Mouse (Mus musculus): Measurements from ENCODE around the gene Wipf1.

Wipf1 gene

DNA sequence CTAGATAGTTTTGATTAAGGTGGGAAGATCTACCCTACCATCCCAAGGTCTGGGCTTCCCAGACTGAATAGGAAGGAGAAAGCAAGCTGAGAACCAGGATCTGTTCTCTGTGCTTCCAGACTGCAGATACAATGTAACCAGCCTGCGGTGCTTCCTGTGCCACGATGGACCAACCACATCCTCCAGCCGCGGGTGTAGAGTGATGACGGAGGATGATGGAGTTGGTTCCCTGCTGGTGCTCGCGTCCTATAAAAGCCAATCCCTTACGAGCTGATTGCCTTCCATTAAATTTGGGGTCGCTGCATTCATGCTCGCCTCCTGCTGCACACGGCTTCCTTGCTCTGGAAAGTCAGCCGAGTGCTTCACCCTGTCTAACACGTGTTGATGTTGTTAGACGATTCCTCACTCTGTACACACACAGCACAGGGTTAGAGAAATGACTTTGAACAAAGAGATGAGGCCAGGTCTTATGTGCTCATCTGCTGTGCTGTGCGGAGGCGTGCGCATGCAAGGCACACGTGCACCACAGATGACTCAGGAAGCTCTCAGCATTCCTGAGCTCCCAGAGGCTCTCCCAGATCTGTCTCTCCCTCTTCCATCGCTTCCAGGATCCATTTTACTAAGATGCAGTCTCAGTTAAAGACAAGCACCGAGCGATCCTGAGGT lies 100.6 kb downstream of the Wipf1 start:
- DNase-seq (ENCODE audit: low spot score) = no peak

DNA sequence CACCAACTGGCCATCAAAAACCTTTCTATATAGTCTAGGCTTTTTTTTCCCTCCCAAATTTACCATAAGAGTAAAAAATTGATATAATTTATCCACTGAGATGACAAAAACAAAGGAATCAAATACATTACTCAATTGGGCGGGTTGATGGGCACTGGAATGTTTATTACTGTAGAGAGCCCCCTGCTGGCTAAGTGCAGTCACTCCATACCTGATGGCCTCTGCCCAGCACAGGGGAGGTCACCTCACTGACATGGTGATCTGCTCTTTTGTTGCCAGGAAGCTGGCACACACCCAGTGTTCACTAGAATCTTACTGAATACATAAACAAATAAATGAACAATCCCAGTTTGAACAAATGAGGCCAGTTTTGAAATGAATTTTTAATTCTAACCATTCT lies 102.2 kb downstream of the Wipf1 start:
- DNase-seq (ENCODE audit: low spot score) = no peak

DNA sequence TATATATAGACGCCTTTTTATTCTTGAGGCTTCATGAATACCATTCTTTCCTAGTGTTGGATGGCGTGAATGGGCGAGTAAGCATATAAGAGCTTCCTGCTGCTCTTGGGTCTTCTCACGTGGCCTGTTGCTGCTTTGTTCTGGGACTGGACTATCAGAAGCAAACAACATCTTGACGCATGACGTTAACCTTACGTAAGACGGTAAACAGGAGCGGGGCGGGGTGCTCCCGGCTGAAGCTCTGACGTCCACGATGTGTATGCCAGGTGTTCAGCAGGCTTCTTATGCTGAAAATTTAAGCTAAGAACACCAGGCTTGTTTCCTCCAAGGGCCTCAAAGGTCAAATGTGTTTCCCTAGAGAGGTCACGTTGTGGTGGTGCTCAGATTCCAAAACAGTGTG lies 103.7 kb downstream of the Wipf1 start:
- no peak for DNase-seq (ENCODE audit: low spot score)

DNA sequence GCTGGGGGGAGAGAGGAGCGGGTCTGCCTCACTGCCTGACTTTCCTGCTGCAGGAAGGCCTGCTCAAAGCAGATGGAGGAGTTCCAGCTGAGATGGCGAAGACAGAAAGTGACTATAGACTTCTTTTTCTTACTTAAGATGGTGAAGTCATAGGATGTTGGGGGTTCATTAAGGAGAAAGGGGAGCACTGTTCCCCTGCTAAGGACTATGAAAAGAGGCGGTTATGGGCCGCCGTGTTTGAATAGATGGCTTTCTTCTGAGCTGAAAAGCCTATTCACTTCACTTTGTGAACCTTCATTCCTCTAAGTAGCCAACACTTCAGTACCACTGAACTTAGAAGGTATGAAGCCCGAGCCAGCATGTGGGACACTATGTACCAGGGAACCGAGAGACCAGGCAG lies 109.8 kb downstream of the Wipf1 start:
- no peak for DNase-seq (ENCODE audit: low spot score)

DNA sequence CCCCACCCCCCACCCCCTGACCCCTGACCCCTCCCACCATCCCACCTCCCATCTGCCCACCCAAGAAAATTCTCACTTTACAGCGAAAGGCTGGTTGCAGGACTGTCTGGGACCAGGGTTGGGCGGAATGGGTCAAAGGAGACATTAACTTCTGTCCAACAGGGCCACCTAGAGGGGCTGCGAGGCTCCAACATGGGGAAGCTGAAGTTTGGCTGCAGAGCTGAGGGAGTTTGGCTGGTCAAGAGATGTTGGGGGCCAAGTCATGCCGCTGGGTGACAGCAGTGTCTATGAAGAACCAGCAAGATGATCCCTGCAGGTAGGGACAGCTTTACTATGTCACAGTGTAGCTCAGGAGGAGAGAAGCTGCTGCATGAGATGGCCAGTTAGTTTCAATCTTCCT lies 110.2 kb downstream of the Wipf1 start:
- no peak for DNase-seq (ENCODE audit: low spot score)

DNA sequence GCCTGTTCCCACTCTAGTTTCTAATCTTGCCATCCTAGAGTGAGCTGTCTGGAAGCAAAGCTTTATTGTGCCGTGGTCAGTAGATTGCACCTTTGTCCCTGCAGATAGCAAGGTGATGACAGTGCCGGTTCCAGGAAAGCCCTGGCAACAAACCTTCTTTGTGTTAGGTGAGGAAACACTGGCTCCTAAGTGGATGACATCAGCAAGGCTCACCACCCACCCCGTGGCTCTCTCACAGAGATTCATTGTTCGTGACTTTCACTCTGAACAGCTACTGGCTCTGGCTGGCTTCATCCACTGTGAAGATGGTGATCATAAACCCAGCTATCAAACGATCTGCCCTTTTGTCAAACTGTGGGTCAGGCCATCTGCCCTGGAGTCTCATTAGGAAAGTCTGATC lies 113.6 kb downstream of the Wipf1 start:
- DNase-seq (ENCODE audit: low spot score) = no peak

DNA sequence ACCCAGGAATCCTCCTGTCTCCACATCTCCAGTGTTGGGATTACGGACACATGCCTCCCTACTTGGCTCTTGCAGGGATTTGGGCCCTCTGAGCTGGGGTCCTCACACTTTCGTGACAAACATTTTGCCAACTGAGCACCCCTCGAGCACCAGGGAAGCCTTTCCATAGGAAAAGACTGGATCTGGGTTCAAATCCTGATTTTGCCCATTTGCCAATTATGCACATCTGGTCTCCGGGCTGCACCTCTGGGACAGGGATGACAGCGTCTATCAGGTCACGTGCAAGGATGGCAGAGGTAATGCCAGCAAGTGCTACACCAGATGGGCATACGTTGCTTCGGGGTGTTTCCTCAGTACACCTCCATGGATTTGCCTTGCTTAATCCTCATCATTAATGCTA lies 119.5 kb downstream of the Wipf1 start:
- no peak for DNase-seq (ENCODE audit: low spot score)

DNA sequence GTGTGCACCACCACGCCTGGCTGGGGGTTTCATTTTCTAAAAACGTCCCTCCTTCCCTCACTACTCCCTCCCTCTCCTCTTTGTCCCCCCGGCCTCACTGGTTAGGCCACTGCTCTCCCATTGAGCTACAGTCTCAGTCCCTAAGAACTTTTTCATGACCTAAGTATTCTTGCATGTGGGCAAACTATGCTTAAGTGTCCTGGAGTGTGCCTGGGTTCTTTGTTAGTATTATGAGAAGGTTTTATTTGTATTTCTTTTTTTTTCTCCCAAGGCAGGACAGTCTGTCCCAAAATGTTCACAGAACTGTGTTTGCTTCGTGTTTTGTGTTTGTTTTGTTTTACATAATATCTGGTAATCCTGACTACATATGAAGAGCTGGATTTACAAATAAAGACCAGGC lies 121.9 kb downstream of the Wipf1 start:
- DNase-seq (ENCODE audit: low spot score) = no peak

DNA sequence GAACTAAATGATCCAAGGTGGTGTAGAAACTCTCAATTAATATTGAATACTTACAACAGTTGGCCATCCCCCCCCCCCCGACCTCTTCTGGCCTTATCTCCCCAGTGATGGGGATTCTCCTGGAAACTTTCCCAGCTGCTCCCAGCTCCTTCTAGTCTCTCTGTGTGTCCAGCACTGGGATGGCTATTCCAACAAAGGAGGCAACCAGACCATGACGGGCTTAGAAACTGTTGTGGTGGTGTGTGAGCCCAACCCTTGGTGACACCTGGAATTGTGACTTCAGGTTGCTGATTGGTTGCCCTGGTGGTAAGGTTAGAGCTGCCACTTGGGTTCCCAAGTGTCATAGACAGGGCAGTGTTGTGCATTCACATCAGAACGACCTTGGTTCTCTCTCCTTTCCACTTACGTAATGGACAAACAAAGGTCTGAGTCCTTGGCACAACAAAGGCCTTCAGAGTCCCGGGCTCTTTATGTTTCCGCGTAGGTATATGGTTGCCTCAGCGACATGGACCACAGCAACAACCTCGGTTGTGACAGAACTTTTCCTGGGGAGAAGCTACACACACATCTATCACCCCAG lies 123.1 kb downstream of the Wipf1 start:
- DNase-seq (ENCODE audit: low spot score) = no peak

DNA sequence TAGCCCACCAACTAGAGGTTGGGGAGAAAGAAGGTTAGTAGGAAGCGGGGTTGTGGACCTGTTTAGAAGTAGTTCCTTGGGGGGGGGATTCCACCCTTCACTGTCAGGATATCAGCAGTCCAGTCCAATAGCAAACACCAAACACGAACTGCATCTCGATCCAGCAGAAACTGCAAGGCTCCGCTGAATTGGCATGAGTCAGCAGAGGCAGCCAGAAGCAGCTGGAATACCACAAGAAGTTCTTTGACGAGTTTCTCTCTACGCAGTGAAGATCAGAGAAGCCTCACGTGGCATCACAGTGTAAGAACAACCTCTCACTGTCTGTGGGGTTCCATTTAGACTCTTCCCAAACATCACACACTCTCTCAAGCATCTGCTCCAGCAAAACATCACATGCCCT lies 124.6 kb downstream of the Wipf1 start:
- DNase-seq (ENCODE audit: low spot score) = no peak

DNA sequence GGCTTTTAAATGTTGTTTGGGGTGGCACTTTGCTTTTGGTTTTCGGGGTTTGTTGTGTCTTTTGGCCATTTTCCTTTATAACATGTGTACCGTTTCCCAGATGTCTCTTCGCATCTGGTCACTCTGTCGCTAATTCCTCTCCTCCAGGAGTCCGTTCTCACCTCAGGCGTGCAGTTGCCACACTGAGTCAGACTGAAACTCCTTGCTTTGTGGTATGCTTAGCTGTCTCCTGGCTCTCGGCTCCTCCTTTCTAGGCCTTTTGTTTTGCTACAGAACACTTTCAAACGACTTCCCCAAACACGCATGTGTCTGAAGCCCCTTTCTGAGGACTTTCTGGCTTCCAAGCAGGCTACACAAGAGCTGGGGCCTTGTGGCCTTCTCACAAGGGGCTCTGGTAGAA lies 125.1 kb downstream of the Wipf1 start:
- DNase-seq (ENCODE audit: low spot score) = no peak

DNA sequence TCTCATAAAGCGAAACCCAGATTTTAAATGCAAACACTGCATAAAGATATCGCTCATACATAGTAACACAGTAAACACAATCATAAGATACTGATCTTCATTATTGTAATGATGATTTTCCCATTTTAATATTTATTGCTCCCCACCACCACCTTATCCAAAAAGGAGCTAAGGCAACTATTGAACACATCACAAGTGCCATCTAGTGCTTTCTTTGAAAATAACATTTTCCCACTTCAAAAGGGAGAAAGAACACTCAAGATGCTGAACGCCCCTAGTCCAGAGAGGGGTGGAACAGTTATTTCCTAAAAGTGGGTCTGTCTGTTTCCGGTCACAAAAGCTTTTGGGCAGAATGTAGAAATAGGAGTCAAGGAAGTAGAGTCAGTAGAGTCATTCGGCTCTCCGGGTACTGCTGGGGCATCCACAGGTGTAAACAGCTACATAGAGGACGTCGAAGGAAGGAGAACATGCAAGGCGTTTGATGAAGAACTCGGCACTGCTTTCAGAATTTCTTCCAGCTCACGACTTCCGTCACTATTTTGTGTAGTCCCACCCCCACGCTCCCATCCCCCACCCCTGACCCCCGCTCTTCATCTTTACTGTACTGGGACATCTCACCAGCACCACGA lies 126.0 kb downstream of the Wipf1 start:
- DNase-seq (ENCODE audit: low spot score) = no peak

DNA sequence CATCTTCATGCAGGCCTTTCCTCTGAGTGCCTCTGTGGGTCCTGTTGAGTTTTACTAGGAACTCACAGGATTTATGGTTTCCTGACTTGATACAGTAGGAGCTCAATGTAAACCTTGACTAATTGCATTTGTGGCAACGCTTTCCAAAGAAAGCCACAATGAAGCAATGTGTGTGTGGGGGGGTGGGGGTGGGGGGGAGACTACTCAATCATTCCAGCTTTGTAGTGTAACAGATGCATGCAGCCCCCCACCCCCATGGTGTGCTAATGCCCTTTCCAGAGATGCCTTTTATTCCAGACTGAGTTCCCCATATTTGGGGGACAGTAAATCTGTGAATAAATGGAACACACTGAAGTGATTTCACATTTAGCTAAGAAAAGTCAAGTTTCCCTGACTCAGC lies 127.8 kb downstream of the Wipf1 start:
- DNase-seq (ENCODE audit: low spot score) = no peak

DNA sequence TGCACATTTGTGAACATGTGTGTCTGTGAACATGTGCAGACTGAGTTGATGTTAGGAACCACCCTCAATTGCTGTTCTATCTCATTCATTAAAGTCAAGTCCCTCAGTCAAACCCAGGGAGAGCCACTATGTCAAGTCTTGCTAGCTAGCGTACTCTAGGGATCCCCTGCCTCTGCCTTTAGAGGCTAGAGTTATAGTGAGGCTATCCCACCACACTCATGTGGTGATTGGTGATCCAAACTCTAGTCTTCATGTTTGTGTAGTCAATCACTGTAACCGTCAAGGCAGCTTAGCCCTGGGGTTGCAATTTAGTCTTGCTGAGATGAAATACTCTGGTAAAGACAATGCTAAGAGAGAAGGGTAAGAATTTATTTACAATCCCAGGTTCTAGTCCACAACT lies 132.1 kb downstream of the Wipf1 start:
- DNase-seq (ENCODE audit: low spot score) = no peak

DNA sequence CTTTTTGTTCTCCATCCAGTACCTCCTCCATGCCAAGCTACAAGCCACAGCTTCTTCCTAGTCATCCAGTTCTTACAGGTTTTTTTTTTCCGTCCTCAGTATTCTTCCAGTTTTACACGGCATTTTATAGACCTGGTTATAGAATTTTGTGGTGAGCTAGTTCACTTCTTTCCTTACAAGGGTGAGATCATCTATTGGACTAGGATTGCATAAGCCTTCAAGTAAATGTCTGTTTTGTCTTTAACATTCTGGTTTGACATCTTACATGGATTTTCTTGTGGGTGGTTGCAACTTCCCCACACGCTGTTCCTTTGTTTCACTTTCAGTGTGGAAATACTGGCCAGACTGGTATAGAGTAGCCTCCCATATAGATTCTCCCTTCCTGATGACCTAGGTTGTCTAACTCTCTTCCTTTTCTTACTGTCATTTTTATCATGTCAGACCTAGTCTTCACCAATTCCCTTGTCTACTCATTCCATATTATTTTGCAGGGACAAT lies 132.7 kb downstream of the Wipf1 start:
- no peak for DNase-seq (ENCODE audit: low spot score)

DNA sequence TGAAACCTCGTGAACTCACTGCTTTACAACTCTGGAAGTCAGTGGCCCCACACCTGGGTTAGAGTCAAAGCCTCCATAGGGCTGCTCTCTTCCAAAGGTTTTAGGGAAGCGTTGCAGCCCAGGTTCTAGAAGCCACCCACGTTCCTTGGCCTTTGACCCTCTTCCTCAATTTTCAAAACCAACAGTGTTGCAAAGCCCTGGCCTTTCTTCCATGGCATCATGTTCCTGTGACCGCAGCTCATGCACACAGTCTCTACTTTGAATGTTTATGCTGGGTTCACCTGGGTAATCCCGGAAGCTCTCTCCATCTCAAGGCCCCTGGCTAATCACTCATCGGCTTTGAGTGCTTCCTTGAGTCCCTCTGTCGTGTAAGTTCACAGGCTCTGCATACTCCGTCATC lies 134.0 kb downstream of the Wipf1 start:
- DNase-seq (ENCODE audit: low spot score) = no peak

DNA sequence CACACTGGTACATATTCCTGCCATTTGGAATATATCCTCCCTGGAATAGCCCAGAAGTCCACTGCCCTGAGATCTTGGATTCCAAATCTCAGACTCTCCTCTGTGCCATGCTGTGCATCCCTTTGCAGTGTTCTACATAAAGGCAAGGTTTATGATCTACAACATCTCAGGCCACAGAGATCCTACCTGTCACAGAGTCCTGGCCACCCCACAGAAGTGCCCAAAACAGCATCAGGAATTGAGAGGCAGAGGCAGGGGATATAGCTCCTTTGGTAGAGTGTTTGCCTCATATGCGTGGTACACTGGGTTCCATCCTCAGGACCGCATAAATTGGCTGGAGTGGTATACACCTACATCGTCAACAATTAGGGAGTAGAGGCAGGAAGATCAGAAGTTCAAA lies 135.1 kb downstream of the Wipf1 start:
- DNase-seq (ENCODE audit: low spot score) = no peak

DNA sequence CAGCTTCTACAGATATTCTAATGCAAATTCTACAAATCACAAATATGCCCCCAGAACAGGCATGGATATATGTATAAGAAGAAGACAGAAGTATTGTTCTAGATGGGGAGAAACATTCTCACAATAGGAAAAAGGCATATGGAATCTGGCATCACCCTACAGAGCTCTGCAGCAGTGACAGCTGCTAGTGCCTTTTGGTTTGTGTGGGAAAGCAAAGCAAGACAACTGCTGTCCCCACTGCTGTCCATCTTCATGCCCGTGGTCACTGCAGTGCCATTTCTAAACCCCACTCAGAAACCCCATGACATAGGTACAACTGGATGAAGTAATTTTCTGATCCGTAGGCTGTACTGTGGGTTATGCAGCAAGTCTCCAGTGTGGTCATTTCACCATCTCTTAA lies 136.8 kb downstream of the Wipf1 start:
- DNase-seq (ENCODE audit: low spot score) = no peak

DNA sequence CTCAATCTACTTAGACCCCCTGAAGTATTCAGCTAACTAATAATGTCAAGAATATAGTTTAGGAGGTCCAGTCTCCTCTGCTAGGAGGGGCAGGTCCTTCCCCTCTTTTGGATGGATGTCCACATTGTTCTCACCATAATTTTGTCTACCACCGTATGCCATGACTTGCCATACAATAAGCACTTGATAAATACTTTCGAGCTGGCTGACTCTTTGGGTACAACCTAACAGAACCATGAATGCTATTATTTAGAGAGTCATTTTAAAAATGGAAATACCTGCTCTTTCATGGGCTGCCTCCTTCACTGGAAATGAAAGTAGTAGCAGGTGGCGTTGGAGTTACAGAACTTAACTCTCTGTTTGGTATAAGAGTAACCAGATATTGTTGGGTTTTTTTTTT lies 139.6 kb downstream of the Wipf1 start:
- DNase-seq (ENCODE audit: low spot score) = no peak

DNA sequence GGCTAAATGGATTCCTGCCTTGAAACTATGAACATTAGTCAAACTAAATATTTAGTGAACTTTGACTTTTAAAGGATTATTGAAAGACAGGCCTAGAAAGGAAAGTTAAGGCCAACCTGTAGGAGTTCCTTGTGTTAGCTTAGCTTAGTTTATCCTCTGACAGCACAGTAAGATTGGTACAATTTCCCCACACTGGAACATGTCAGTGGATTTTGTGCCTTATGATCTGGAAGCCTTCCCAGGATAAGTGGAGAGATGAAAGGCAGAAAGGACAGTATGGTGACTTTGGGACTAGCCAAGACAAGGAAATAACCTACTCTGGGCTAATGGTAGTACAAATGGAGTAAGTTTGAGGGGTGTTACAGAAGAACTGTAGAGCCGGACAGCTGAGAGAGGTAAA lies 141.7 kb downstream of the Wipf1 start:
- no peak for DNase-seq (ENCODE audit: low spot score)

DNA sequence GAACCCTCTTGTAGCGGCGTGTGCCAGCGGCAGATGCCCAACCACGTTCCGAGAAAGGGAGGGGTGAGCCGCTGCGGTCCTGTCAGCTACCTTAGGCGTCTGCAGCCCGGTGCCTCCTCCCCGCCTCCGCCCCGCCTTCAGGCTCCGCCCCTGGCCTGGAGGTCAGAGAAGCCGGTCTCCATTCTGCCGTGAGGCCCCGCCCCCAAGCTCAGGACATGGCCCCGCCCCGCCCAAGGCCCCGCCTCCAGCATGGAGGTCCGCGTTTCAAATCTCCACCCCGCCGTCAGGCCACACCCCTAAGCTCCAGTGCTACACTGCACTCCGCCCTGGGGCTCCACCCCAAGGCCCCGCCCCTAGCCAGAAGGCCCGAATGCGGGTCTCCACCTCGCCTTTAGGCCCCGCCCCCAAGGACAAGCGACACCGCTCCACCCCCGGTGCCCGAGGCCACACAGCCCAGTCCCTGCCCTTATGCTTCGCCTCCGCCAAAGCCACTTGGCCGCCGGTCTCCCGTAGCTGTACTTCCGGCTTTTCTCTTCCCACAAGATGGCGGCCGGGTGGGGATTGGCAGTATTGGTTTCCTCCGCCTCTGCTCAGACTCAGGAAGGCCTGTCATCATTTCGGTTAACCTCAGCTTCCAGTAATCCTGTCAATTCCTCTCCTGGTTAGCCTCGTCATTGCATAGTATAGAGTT lies 143.0 kb downstream of the Wipf1 start, which contains the start of gene Gpr155:
Gpr155 (minus strand) TSS at position 217 of the 691 bp plus-strand sequence.
- peak; percentile 100 for DNase-seq (ENCODE audit: low spot score)

DNA sequence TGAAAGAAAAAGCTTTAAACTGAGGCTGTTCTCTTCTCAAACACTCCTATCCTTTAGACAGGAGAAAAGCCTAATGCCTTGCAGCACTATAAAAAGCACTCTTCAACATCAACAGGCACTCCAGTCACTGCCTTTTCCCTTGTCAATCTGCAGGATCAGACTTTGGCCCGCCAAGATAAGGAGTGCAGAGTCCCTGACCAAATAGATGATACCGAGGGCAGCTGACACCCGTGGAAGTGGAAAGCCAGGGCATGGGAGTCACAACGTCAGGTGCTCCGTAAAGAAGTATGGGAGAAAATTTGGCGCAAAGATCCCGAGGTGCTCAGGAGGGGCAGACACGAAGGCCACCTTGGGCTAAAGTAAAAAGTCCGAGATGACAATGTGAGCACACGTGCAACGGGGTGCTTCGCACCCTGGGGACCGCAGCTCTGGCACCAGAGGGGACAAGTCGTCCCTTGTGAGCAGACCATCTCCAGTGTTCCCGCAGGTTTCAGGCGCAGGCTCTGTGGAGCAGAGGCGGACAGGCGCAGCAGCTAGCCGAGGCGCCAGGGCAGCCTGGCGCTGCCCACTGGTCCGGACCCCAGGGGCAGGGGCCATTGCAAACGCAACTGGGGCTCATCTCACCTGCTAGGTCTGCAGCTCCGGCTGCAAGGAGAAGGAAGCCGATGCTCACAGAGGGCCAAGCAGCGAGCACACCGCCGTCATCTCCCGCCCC lies 143.7 kb downstream of the Wipf1 start:
- no peak for DNase-seq (ENCODE audit: low spot score)
